Mouse (Mus musculus): Measurements from ENCODE around the gene Csnk2a2. TPM values are rescaled to one million over a fixed set of nuclear protein-coding genes. Genes with fewer than 3 reads are reported as not detected.

Gene Csnk2a2
- polyA plus RNA-seq, 1 experiment from 2014 or later: 8.3 TPM

GRCm38 (mm10) chr8:95411309-95411972, 78.4 kb downstream of the Csnk2a2 start:
- TF ChIP-seq EP300 (IDR thresholded peaks at IDR 0.05): no peak
- no peak for TF ChIP-seq CTCF (IDR thresholded peaks at IDR 0.05)
- Histone ChIP-seq H3K27me3 (replicated peaks; ENCODE audit: insufficient read depth, low read length) (no peaks in the 10 kb centered on the region), H3K4me3 (ENCODE audit: low read depth, low read length) (no peak overlapping the region), H3K9me3 (ENCODE audit: low read length) (no peaks in the 10 kb centered on the region), H3K36me3 (ENCODE audit: insufficient read depth, low read length) (no peaks in the 10 kb centered on the region), H3K9ac (replicated peaks; ENCODE audit: low read depth) (no peak overlapping the region), H3K4me1 (ENCODE audit: insufficient read depth, low read depth, low read length) (no peaks in the 10 kb centered on the region), H3K4me2 (replicated peaks; ENCODE audit: low read depth, low read length) (no peak overlapping the region), H3K27ac (ENCODE audit: low read length) (no peak overlapping the region; the same call in 1 of the 2 replicates)
- DNase-seq (ENCODE audit: low spot score): peak; percentile 53
- ATAC-seq: peak; percentile 81
- 30% methylated on average over 10 of the region's 10 CpGs for WGBS

GRCm38 (mm10) chr8:95409518-95409917, 80.3 kb downstream of the Csnk2a2 start:
- no peak overlapping the region for H3K9ac ChIP-seq (replicated peaks; ENCODE audit: low read depth)
- ATAC-seq (peak; percentile 95), DNase-seq (ENCODE audit: low spot score) (peak; percentile 69)
- H3K9me3 ChIP-seq (ENCODE audit: low read length): no peaks in the 10 kb centered on the region
- no peaks in the 10 kb centered on the region for H3K4me1 ChIP-seq (ENCODE audit: insufficient read depth, low read depth, low read length)
- H3K4me2 ChIP-seq (replicated peaks; ENCODE audit: low read depth, low read length): no peak overlapping the region
- no peaks in the 10 kb centered on the region for H3K36me3 ChIP-seq (ENCODE audit: insufficient read depth, low read length)
- no peak overlapping the region for H3K4me3 ChIP-seq (ENCODE audit: low read depth, low read length)
- TF ChIP-seq CTCF (IDR thresholded peaks at IDR 0.05): peak; percentile 41
- peak; percentile 63; the same call in 1 of the 2 replicates for TF ChIP-seq EP300 (IDR thresholded peaks at IDR 0.05)
- 52% methylated on average over 5 of the region's 5 CpGs for WGBS
- H3K27ac ChIP-seq (ENCODE audit: low read length): no peak overlapping the region
- no peaks in the 10 kb centered on the region for H3K27me3 ChIP-seq (replicated peaks; ENCODE audit: insufficient read depth, low read length)

GRCm38 (mm10) chr8:95401091-95401490, 88.7 kb downstream of the Csnk2a2 start:
- no peak for DNase-seq (ENCODE audit: low spot score)
- no peaks in the 10 kb centered on the region for H3K4me1 ChIP-seq (ENCODE audit: insufficient read depth, low read depth, low read length)
- no peak overlapping the region for H3K4me2 ChIP-seq (replicated peaks; ENCODE audit: low read depth, low read length)
- TF ChIP-seq CTCF (IDR thresholded peaks at IDR 0.05): no peak
- TF ChIP-seq EP300 (IDR thresholded peaks at IDR 0.05): no peak
- no peak for ATAC-seq
- H3K9ac ChIP-seq (replicated peaks; ENCODE audit: low read depth): no peak overlapping the region
- H3K9me3 ChIP-seq (ENCODE audit: low read length): no peaks in the 10 kb centered on the region
- whole genome bisulfite sequencing: 77% methylated on average over 7 of the region's 7 CpGs
- no peaks in the 10 kb centered on the region for H3K27me3 ChIP-seq (replicated peaks; ENCODE audit: insufficient read depth, low read length)
- H3K36me3 ChIP-seq (ENCODE audit: insufficient read depth, low read length): no peaks in the 10 kb centered on the region
- no peak overlapping the region for H3K4me3 ChIP-seq (ENCODE audit: low read depth, low read length)
- no peak overlapping the region for H3K27ac ChIP-seq (ENCODE audit: low read length)

- Histone ChIP-seq H3K27me3 (replicated peaks; ENCODE audit: insufficient read depth, low read length) (no peaks in the 10 kb centered on the region), H3K36me3 (ENCODE audit: insufficient read depth, low read length) (no peaks in the 10 kb centered on the region), H3K27ac (ENCODE audit: low read length) (no peak overlapping the region), H3K9me3 (ENCODE audit: low read length) (no peaks in the 10 kb centered on the region), H3K9ac (replicated peaks; ENCODE audit: low read depth) (no peak overlapping the region), H3K4me1 (ENCODE audit: insufficient read depth, low read depth, low read length) (peaks cover 5% of the 10 kb centered on the region; the same call in 1 of the 2 replicates), H3K4me2 (replicated peaks; ENCODE audit: low read depth, low read length) (no peak overlapping the region), H3K4me3 (ENCODE audit: low read depth, low read length) (no peak overlapping the region)
- TF ChIP-seq EP300 (IDR thresholded peaks at IDR 0.05) (no peak), CTCF (IDR thresholded peaks at IDR 0.05) (no peak)
- ATAC-seq (no peak), DNase-seq (ENCODE audit: low spot score) (no peak)
- WGBS: 85% methylated on average over 9 of the region's 9 CpGs
These were observed 90.7 kb downstream of the Csnk2a2 start for GRCm38 (mm10) chr8:95399131-95399530.

GRCm38 (mm10) chr8:95397201-95397600, 92.6 kb downstream of the Csnk2a2 start:
- 58% methylated on average over 5 of the region's 5 CpGs for WGBS
- Histone ChIP-seq H3K9ac (replicated peaks; ENCODE audit: low read depth) (no peak overlapping the region), H3K36me3 (ENCODE audit: insufficient read depth, low read length) (no peaks in the 10 kb centered on the region), H3K4me2 (replicated peaks; ENCODE audit: low read depth, low read length) (no peak overlapping the region), H3K27me3 (replicated peaks; ENCODE audit: insufficient read depth, low read length) (no peaks in the 10 kb centered on the region), H3K9me3 (ENCODE audit: low read length) (no peaks in the 10 kb centered on the region), H3K4me3 (ENCODE audit: low read depth, low read length) (no peak overlapping the region), H3K27ac (ENCODE audit: low read length) (no peak overlapping the region), H3K4me1 (ENCODE audit: insufficient read depth, low read depth, low read length) (peaks cover 5% of the 10 kb centered on the region; the same call in 1 of the 2 replicates)
- ATAC-seq (no peak), DNase-seq (ENCODE audit: low spot score) (no peak)
- TF ChIP-seq CTCF (IDR thresholded peaks at IDR 0.05) (no peak), EP300 (IDR thresholded peaks at IDR 0.05) (no peak)

GRCm38 (mm10) chr8:95396752-95397151, 93.1 kb downstream of the Csnk2a2 start:
- Histone ChIP-seq H3K4me3 (ENCODE audit: low read depth, low read length) (no peak overlapping the region), H3K9me3 (ENCODE audit: low read length) (no peaks in the 10 kb centered on the region), H3K9ac (replicated peaks; ENCODE audit: low read depth) (no peak overlapping the region), H3K4me2 (replicated peaks; ENCODE audit: low read depth, low read length) (no peak overlapping the region), H3K27ac (ENCODE audit: low read length) (no peak overlapping the region), H3K27me3 (replicated peaks; ENCODE audit: insufficient read depth, low read length) (no peaks in the 10 kb centered on the region), H3K4me1 (ENCODE audit: insufficient read depth, low read depth, low read length) (peaks cover 5% of the 10 kb centered on the region; the same call in 1 of the 2 replicates), H3K36me3 (ENCODE audit: insufficient read depth, low read length) (no peaks in the 10 kb centered on the region)
- no peak for ATAC-seq
- DNase-seq (ENCODE audit: low spot score): no peak
- WGBS: 39% methylated on average over 11 of the region's 11 CpGs
- TF ChIP-seq EP300 (IDR thresholded peaks at IDR 0.05) (0 out of 2 replicates have a peak, but pooled peaks have one; percentile 1), CTCF (IDR thresholded peaks at IDR 0.05) (no peak)

Other genes starting within 250 kb of the Csnk2a2 start
- 3.3 and 4.0 TPM in 2 replicates for gene Cngb1, start 183.5 kb downstream of the Csnk2a2 start, polyA plus RNA-seq (2015; fragmentation: Nextera tagmentation; extraction: Ambion mirVana)
- 1.3 and 2.1 TPM in 2 replicates for gene Tepp, start 179.5 kb downstream of the Csnk2a2 start, polyA plus RNA-seq (2015; fragmentation: Nextera tagmentation; extraction: Ambion mirVana)
- gene Zfp319, start 158.1 kb downstream of the Csnk2a2 start, polyA plus RNA-seq (2015; fragmentation: Nextera tagmentation; extraction: Ambion mirVana): 5.9 and 6.0 TPM in 2 replicates
- 33.8 and 39.2 TPM in 2 replicates for gene Usb1, start 157.8 kb downstream of the Csnk2a2 start, polyA plus RNA-seq (2015; fragmentation: Nextera tagmentation; extraction: Ambion mirVana)
- gene Mmp15, start 137.8 kb downstream of the Csnk2a2 start, polyA plus RNA-seq (2015; fragmentation: Nextera tagmentation; extraction: Ambion mirVana): 25.8 and 26.0 TPM in 2 replicates
- 126 and 138 TPM in 2 replicates for gene Cfap20, start 55.2 kb downstream of the Csnk2a2 start, polyA plus RNA-seq (2015; fragmentation: Nextera tagmentation; extraction: Ambion mirVana)
- 13.1 and 18.1 TPM in 2 replicates for gene Ccdc113, start 44.0 kb upstream of the Csnk2a2 start, polyA plus RNA-seq (2015; fragmentation: Nextera tagmentation; extraction: Ambion mirVana)
- gene Prss54, start 86.3 kb upstream of the Csnk2a2 start, polyA plus RNA-seq (2015; fragmentation: Nextera tagmentation; extraction: Ambion mirVana): not detected in 2 replicates
- 4.2 and 5.2 TPM in 2 replicates for gene Gins3, start 143.4 kb upstream of the Csnk2a2 start, polyA plus RNA-seq (2015; fragmentation: Nextera tagmentation; extraction: Ambion mirVana)
- gene Ndrg4, start 186.9 kb upstream of the Csnk2a2 start, polyA plus RNA-seq (2015; fragmentation: Nextera tagmentation; extraction: Ambion mirVana): 10.1 and 11.4 TPM in 2 replicates
- 7.8 and 7.9 TPM in 2 replicates for gene Setd6, start 225.8 kb upstream of the Csnk2a2 start, polyA plus RNA-seq (2015; fragmentation: Nextera tagmentation; extraction: Ambion mirVana)

Data from lung, postnatal 0 days (tissue).